Mouse (Mus musculus): ENCODE measurements around the gene Gm21698. TPM values are rescaled to one million over a fixed set of nuclear protein-coding genes. Genes with fewer than 3 reads are reported as not detected.
"Not testable (repeated sequence)": the region's sequence is repeated elsewhere in the genome, so short reads cannot be mapped to it uniquely, and the experiment has no call there.

The Gm21698 gene
- total and polyA plus RNA-seq, 2 experiments from 2014 or later, result 0.05 TPM; not detected in 1

DNA sequence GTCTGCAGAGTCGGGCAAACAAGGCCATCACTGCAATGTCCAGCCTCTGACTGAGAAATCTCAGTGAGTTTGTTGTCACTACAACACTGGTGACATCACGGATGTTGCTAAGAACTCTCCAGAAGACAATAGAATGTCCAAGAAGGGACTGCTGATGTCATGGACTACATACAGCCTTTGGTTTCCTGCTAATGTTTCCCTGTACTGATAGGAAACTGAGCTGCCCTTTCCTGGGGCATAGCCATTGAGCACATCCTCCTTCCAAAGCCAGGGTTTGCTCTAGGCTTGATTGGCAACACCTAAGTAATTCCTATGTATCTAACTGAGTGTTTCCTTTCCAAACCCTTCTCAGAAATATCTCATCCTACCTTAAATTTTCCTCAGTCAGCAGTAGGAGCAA lies 34.1 kb downstream of the Gm21698 start, which contains the start of gene Gm21671:
Gm21671 (minus strand) TSS at position 101 of the 400 bp plus-strand sequence.
- not testable (repeated sequence) for H3K36me3 ChIP-seq (replicated peaks; ENCODE audit: control insufficient read depth, insufficient read depth, low read length); ATAC-seq (ENCODE audit: insufficient read depth, low read depth); DNase-seq (ENCODE audit: low spot score); H3K4me3 ChIP-seq (ENCODE audit: low read depth, low read length); H3K9me3 ChIP-seq (replicated peaks; ENCODE audit: control insufficient read depth, low read length); H3K4me1 ChIP-seq (ENCODE audit: control insufficient read depth, insufficient read depth); H3K27ac ChIP-seq (ENCODE audit: low read depth); H3K4me2 ChIP-seq (ENCODE audit: low read depth, low read length); H3K9ac ChIP-seq (replicated peaks; ENCODE audit: low read depth, low read length); H3K27me3 ChIP-seq (ENCODE audit: control insufficient read depth, insufficient read depth, low read length)
- WGBS, result 61% methylated on average over 2 of the region's 2 CpGs

DNA sequence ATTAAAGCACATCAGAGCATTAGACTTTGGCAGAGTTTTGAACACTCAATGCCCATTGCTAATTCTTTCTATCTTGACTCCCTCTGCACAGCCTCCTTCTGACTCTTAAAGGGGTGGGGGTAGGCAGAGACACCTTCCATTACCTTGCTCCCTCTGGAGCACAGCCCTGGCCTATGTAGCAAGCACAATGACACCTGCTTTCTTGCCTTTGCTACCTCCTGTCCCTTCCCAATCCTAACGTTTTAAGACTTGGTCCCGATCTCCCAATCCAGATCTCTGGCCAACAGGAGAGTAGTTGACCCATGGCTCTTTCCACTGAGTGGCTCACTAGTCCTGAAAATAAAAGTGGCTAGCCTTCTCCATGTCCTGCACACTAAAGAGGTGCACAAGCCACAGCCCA lies 43.1 kb downstream of the Gm21698 start:
- H3K4me3 ChIP-seq (ENCODE audit: low read depth, low read length); H3K36me3 ChIP-seq (replicated peaks; ENCODE audit: control insufficient read depth, insufficient read depth, low read length); H3K27ac ChIP-seq (ENCODE audit: low read depth); ATAC-seq (ENCODE audit: insufficient read depth, low read depth); H3K9me3 ChIP-seq (replicated peaks; ENCODE audit: control insufficient read depth, low read length); H3K4me1 ChIP-seq (ENCODE audit: control insufficient read depth, insufficient read depth); H3K27me3 ChIP-seq (ENCODE audit: control insufficient read depth, insufficient read depth, low read length); H3K4me2 ChIP-seq (ENCODE audit: low read depth, low read length); H3K9ac ChIP-seq (replicated peaks; ENCODE audit: low read depth, low read length): not testable (repeated sequence)
- WGBS, result 72% methylated on average over 2 of the region's 2 CpGs
- DNase-seq (ENCODE audit: low spot score), result peak; percentile 5

GRCm38 (mm10) chr5:25942281-25942680 lies 46.2 kb downstream of the Gm21698 start, which contains the start of gene Gm21663:
Gene Gm21663, minus strand, starts transcription at chr5:25942381.
- H3K9ac ChIP-seq (replicated peaks; ENCODE audit: low read depth, low read length); H3K27ac ChIP-seq (ENCODE audit: low read depth); H3K9me3 ChIP-seq (replicated peaks; ENCODE audit: control insufficient read depth, low read length); H3K4me2 ChIP-seq (ENCODE audit: low read depth, low read length); H3K36me3 ChIP-seq (replicated peaks; ENCODE audit: control insufficient read depth, insufficient read depth, low read length); H3K4me1 ChIP-seq (ENCODE audit: control insufficient read depth, insufficient read depth); ATAC-seq (ENCODE audit: insufficient read depth, low read depth); H3K4me3 ChIP-seq (ENCODE audit: low read depth, low read length); DNase-seq (ENCODE audit: low spot score); H3K27me3 ChIP-seq (ENCODE audit: control insufficient read depth, insufficient read depth, low read length): not testable (repeated sequence)
- WGBS, result 41% methylated on average over 2 of the region's 2 CpGs

Other genes with a start within 250 kb of the Gm21698 start
- gene Actr3b, start 228.7 kb downstream of the Gm21698 start, total RNA-seq (2014; rRNA removed; ENCODE audit: low replicate concordance), result 12.0 and 16.7 TPM in 2 replicates
- 27.6 and 29.4 TPM in 2 replicates for gene Actr3b, start 228.7 kb downstream of the Gm21698 start, polyA plus RNA-seq (2015; fragmentation: Nextera tagmentation; extraction: Ambion mirVana)
- gene Gm21663, start 46.3 kb downstream of the Gm21698 start, total RNA-seq (2014; rRNA removed; ENCODE audit: low replicate concordance), result 0.42 TPM in 1 of 2 replicates, not detected in the other
- gene Gm21663, start 46.3 kb downstream of the Gm21698 start, polyA plus RNA-seq (2015; fragmentation: Nextera tagmentation; extraction: Ambion mirVana), result not detected in 2 replicates
- gene Gm21671, start 34.2 kb downstream of the Gm21698 start, total RNA-seq (2014; rRNA removed; ENCODE audit: low replicate concordance), result not detected in 2 replicates
- not detected in 2 replicates for gene Gm21671, start 34.2 kb downstream of the Gm21698 start, polyA plus RNA-seq (2015; fragmentation: Nextera tagmentation; extraction: Ambion mirVana)
- not detected in 2 replicates for gene Gm21680, start 16.0 kb downstream of the Gm21698 start, total RNA-seq (2014; rRNA removed; ENCODE audit: low replicate concordance)
- gene Gm21680, start 16.0 kb downstream of the Gm21698 start, polyA plus RNA-seq (2015; fragmentation: Nextera tagmentation; extraction: Ambion mirVana), result not detected in 2 replicates
- not detected in 2 replicates for gene Gm1979, start 16.1 kb upstream of the Gm21698 start, total RNA-seq (2014; rRNA removed; ENCODE audit: low replicate concordance)
- 0.05 TPM in 1 of 2 replicates, not detected in the other for gene Gm1979, start 16.1 kb upstream of the Gm21698 start, polyA plus RNA-seq (2015; fragmentation: Nextera tagmentation; extraction: Ambion mirVana)
- not detected in 2 replicates for gene Gm5862, start 34.3 kb upstream of the Gm21698 start, total RNA-seq (2014; rRNA removed; ENCODE audit: low replicate concordance)
- gene Gm5862, start 34.3 kb upstream of the Gm21698 start, polyA plus RNA-seq (2015; fragmentation: Nextera tagmentation; extraction: Ambion mirVana), result not detected in 2 replicates
- not detected in 2 replicates for gene Speer4a, start 50.9 kb upstream of the Gm21698 start, total RNA-seq (2014; rRNA removed; ENCODE audit: low replicate concordance)
- gene Speer4a, start 50.9 kb upstream of the Gm21698 start, polyA plus RNA-seq (2015; fragmentation: Nextera tagmentation; extraction: Ambion mirVana), result 0.04 TPM in 1 of 2 replicates, not detected in the other
- gene Gm7347, start 69.9 kb upstream of the Gm21698 start, total RNA-seq (2014; rRNA removed; ENCODE audit: low replicate concordance), result not detected in 2 replicates
- gene Gm7347, start 69.9 kb upstream of the Gm21698 start, polyA plus RNA-seq (2015; fragmentation: Nextera tagmentation; extraction: Ambion mirVana), result not detected in 2 replicates
- gene Gm10471, start 100.6 kb upstream of the Gm21698 start, total RNA-seq (2014; rRNA removed; ENCODE audit: low replicate concordance), result not detected in 2 replicates
- not detected in 2 replicates for gene Gm10471, start 100.6 kb upstream of the Gm21698 start, polyA plus RNA-seq (2015; fragmentation: Nextera tagmentation; extraction: Ambion mirVana)
- gene 5031410I06Rik, start 116.7 kb upstream of the Gm21698 start, total RNA-seq (2014; rRNA removed; ENCODE audit: low replicate concordance), result not detected in 2 replicates
- 0.04 TPM in 1 of 2 replicates, not detected in the other for gene 5031410I06Rik, start 116.7 kb upstream of the Gm21698 start, polyA plus RNA-seq (2015; fragmentation: Nextera tagmentation; extraction: Ambion mirVana)
- gene Gm10220, start 132.8 kb upstream of the Gm21698 start, total RNA-seq (2014; rRNA removed; ENCODE audit: low replicate concordance), result not detected in 2 replicates
- not detected in 2 replicates for gene Gm10220, start 132.8 kb upstream of the Gm21698 start, polyA plus RNA-seq (2015; fragmentation: Nextera tagmentation; extraction: Ambion mirVana)

Measured in heart, postnatal 0 days (tissue).